Mouse (Mus musculus) heart, adult 18-20 months (tissue): ENCODE measurements at regions not wholly inside any gene's neighbourhood (a gene's known extent, or its start where the extent isn't known, plus 50 kb on each side); places are given as distances from the start of the nearest gene placed in this dataset.
"Not testable (repeated sequence)": the region's sequence is repeated elsewhere in the genome, so short reads cannot be mapped to it uniquely, and the experiment has no call there.

Source experiments
- DNase-seq, 2 experiments: peaks; one replicate each; pipeline ENCODE4 v3.0.0; 2021 to 2022; ENCODE audit warnings: mixed read lengths in 1 of 2

DNA sequence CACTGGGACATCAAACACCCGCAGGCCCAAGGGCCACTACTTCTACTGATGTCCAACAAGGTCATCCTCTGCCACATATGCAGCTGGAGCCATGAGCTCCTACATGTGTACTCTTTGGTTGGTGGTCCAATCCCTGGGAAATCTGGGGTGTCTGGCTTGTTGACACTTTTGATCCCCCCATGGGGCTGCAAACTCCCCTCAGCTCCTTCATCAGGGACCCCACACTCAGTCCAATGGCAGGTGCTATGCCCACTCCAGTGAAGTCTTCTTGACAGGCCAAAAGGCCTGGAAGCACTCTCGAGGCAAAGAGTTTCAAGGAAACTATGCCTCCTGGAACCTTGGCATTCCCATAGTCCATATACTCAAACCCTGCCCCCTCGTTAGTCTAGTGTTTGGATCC, 570.8 kb upstream of the Smc2 start:
- DNase-seq: no peak

DNA sequence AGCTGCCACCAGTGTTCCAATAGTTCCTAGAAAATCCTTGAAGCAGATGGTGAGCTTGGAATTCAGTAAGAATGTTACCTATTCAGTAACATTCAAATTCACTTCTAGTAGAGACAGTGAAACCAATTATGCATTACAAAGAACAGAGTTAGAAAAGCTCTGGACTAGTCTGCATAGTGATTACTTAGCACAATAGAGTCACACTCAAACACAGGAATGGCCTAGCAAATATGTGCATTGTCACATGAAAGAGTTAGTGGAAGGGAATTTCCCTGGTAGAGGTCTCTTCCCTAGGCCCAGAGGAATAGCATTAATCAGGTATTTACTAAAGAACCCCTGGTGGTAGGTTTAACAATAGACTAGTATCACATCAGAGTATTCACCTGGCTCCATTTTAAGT, 570.3 kb upstream of the Smc2 start:
- not testable (repeated sequence) for DNase-seq

DNA sequence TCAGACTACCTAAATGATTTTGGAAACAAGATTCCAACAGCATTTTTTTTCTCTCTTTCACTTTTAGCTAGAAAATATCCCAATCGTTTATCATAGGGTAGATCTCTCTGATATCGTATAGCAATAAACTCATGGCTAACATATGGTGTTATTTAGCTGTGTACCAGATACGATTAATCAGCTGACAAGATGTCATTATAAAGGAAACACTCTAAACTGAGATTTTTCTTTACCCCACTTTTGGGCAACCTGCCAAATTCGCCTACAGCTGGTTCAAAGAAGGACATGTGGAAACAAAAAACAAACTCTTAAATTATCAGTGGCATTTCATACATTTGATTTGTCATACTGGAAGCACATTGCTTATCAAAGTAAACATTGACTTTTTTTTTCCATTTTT, 553.6 kb upstream of the Smc2 start:
- no peak for DNase-seq

DNA sequence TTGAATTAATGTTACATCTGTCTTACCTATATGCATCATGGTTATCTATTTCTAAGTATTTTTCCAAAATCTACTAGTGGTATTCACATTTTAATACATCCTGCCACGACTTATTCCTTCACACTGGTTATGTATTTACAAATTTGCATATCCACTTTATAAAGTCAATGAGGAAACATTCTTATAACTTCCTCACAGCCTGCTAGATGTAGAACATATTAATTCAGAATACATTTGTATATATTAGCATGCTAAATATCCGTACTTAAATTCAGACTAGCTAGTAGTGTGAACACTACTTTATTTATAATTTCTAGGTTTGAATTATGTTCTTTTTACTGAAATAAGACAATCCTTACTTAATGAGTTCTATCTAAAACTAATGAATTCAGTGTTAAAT, 549.8 kb upstream of the Smc2 start:
- DNase-seq: no peak

DNA sequence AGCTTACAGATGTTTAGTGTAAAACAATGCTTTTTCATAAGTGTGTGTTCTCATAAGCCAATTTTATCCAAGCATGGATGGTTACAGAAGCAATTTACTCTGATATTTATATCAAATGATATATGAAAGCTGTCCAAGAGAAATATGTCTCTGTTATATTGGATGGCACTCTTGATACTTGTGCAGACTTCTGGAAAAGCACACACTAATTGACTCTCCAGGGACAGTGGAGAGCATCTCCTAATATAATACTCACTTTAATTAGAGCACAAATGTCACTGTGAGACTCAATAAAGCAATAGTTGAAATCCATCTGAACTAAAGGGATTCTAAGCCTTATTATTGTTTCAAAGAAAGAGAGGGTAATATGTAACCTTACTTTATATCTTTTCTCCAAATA, 510.8 kb upstream of the Smc2 start:
- no peak for DNase-seq

DNA sequence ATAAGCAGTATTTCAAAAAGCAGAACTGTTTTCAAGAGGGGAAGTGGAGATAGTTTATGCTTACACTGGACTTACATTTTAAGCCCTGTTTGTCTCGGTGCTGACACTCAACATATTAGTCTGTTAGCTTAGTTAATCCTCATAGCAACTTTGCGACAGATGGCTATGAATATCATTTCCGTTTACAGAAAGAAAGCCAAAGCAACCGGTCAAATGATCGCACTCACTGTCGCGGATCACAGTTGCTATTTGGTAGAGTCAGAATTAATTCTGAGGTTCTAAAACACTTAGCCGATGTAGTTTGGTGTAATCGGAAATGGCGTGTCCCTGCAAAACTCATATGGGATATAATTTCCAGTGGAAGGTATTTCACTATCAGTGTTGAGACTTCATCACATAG, 469.3 kb upstream of the Smc2 start:
- no peak for DNase-seq

DNA sequence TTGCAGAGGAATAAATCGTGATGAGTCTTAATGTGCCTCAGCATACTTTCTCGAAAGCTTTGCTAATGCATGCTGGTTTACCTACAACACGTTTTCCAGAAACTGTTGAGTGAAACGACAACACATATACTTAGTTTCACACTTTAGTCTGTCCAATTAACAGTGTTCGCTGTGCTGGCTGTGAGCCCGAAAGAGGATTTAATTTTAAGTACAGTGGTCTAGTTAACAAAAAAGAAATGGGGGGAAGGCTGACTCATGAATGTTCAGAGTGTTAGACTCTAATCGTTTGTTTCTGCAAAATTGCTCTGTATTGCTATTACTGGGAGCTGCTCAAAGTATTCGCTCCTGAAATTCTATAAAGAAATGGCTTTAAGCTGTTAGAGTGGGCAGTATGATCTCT, 460.1 kb upstream of the Smc2 start:
- DNase-seq: no peak

DNA sequence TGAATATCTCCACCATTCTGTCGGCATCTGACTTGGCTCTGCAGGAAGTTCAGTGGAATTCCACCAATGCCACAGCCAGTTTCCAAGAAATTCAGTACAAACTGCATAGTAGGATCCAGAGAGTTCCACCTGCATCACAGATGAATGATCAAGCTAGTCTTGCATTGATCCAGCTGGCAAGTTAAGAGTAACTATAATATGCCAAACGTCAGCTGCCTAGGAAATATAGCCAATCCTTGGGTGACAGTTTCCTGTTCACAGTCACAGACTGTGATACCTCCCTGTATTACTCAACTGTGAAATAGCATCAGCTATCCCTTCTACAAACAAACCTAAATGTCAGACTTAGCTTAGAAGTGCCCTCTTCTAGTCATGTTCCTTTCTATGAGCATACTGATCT, 446.6 kb upstream of the Smc2 start:
- no peak for DNase-seq

DNA sequence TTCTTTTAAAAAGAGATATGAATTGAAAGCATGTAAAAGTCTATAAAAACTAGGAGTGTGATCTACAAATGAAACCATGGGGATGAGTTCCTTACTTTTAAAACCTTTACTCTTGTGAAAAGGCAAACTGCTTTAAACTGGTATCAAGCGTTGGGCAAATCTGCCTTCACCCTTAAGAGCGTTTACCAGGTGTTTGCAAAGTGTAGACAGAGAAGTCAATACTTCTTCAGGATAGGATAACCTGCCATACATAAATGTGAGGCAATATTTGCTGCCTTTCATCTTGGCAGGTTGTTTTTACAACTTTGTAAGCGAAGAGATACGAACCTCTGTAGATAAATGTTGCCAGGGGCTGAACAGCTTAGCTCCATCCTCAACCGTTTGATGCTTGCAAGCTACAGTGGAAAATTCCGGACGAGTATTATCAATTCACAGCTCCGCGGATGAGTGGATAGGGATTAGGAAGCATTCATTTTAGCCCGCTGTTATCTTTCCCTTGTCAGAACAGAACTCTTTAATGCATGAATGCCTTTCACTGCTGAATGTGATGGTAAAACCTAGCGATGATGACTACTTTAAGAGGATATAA, 402.2 kb upstream of the Smc2 start:
- DNase-seq: no peak

DNA sequence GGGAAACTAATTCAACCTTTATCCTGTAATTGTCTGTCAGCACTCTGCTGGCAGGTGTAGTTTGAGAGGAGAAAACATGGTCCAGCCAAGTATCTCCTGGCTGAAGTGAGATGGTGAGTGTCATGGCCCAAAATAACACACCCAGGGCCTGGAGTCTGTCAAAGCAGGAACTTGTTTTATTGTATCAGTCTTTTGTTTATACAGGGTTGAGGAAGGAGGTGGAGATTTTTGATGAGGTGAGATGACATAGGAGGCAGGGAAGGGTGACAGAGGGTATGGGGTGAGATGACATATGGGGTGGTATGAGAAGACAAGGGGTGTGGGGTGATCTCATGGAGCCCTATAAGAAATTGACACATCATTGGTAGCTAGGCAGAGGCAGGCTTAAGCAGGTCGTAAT, 395.6 kb upstream of the Smc2 start:
- peak; percentile 41 to 56 for DNase-seq

DNA sequence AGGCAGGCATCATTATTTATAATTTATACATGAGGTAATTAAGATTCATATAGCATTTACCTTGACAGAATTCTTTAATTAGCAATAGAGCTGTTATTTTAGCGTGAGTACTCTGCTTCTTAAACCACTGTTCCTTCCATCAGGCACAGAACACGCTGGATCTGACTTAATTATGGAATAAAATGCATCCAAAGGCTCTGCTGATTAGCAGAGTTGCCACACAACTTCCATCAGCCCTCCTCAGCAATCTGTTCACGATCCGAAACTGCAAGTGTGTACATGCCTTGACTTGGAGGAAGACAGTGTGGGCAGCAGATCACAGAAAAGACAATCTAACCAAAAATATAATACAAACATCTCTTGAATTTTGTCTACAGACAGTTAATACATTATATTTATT, 388.1 kb upstream of the Smc2 start:
- no peak for DNase-seq

DNA sequence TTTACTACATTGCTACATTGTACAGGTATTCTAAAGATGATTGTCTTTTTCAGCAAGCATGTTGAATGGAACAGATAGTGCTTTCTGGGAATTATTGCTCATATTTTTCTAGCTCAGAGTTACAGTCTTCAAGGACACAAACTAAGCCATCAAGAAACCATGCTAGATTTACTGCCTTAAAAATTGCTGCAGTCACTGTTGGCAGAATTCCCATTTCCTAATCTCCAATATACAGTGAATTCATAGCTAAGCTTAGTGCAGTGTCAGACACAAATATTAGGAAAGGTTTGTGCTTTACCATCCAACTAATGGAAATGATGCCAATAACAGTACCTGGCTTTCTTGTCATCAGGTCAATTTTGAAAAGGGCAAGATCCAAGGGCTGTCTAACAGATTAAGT, 383.0 kb upstream of the Smc2 start:
- no peak for DNase-seq

DNA sequence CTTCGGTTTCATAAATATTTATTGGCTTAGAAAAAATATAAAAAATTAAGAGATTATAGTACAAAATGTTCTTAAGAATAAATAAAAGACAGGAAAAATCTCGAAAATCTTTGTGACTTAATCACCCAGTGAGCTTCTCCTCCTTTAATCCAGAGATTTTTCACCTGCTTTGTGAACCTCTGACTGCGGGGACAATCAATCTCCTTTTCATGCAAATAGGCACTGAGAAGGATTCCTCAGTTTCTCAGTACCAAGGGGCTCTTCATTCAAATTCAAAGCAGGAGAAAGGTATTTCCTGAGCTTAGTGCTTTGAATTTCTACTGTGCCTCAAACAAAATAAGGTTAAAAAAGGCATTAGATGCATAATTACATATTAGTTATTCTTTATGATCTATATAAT, 379.0 kb upstream of the Smc2 start:
- no peak for DNase-seq

DNA sequence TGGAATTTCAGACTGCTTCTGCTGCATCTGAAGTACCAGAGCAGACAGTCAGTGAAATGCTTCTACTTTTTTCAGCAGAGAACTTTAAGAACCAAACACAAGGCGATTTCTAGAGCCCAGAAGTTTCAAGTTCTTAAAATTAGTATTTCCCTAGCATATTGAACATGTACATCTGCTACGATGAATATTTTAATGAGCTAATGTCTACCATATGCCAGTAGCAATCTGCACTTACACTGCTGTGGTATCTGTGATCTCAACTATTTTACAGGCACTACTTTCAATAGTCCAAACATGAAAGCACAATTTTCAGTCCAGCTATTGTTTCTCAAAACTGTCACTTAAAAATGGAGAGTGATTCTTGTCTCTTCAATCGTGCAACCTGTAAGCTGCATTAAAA, 339.9 kb upstream of the Smc2 start:
- DNase-seq: no peak

DNA sequence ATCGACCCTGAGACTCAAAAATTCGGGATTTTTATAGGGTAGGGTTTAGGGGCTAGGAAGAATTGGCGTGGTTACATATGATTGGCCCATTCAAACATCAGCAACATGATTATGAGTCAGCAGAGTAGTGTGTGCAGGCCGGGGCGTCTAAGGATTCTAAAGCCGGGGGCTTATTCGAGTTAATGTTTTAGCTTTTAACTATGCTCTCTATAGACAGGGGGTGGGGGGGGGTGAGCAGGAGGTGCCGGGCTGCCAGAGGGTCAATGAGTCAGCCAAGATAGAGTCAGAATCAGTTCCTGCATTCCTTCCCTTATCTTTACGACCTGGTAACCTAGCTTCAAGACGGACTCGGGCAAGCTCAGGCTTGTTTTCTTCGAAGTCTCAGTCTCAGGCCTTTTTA, 333.2 kb upstream of the Smc2 start:
- no peak for DNase-seq

DNA sequence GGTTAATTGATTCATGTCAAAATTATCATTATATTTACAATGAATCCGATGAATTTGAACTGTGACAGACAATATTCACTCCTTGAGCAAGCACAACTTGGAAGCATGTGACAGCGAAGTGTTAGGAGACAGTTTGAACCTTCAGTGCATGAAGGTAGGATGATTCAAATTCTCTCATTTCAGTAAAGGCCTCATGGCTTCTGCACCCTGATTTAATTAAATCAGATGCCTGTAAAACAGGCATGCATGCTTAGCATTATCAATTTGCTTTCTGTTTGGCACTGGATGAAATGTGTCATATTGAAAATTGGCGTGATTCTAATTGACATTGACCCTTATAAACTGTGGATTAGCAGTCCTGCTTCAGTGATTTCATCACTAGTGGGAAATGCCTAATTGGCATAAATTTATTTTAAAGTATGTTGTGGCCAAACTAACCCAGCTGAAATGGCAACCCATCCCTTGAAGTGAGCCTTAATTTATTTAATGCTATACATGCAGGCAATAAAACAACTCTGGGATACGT, 321.2 kb upstream of the Smc2 start:
- no peak for DNase-seq

DNA sequence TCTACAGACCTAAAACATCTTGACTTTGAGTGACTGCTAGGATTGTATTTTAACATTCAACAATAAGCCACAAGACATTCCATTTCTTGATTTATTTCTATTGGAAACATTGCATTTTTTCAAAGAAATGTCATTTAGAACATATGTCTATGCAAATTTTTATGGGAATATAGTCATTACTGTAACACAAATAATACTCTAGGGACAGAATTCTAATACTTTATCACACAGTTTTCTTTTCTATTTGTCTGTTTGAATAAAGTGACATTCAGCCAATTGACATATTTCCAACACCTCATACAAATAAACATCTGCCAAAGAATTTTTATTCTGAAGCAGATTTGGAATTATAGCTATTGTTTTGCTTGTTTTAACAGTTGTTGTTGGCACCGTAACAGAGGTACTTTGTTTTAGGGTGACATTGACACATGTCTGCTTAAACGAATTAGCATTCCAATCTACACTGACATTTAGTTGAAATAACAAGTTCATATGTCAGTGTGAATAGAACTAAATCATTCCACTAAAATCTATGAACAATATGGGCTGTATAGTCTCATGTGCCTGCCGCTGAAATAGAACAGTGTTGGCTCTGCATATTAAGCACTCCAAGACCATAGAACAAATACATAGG, 320.5 kb upstream of the Smc2 start:
- DNase-seq: no peak

DNA sequence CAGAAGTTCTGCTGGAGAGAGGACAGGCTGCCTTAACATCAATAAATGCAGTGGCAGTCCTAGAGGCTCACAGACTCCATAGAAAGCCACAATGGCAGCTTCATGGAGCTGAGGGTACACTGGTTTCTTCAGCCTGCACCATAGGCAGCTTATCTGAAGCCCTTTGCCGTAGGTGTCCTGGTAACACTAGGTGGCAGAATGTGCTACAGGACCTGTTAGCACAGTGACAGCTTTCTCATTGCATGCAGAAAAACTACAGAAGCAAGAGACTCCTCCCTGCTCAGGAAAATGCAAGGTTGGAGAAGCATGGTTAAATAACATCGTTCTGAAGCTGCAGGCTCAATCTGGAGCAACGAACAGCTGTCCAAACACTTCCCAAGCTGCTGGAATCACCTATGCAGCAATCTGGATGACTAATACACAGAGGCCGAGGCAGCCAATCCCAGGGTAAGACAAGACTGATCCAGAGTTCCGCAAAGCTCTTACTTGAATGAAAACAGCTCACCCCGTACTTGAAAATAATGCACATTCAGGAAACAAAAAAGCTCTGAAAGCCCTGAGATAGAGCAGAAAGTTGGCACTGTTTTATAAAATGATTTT, 286.4 kb upstream of the Smc2 start:
- DNase-seq: peak in 1 of 2 experiments; percentile 1

DNA sequence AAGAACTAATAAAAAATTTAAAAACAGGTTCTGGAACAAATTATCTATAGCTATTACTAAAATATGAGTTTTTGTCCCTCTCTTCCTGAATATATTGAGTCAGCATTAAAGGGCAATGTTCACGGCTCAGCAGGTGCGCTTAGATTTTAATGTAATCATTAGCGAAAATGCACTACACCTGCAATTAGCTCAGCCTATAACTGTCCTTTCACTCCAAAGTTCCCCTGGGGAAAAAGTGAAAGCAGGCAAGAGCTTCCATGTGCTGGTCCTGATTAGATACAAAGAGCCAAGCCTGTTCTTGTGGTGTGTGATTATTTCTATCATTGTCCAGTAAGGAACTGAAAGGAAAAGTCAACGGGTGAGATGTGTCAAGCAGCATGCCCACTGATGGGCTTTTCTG, 262.8 kb upstream of the Smc2 start:
- DNase-seq: no peak

DNA sequence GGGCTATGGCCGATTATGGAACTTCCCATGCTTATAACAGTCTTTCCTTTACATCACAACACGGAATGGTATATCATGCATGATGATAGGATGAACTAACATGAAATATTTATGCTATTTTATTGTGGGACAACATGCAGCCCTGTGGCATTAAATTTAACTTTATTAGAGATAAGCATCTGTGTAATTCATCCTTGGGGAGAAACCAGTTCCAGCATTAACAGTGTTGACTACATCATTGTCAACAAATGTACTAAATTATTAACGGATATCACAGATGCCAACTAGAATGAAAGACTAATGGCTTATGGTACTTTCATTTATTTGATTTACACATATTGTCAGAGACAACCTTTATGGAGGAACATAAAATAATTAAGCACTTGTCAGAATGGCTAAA, 241.3 kb upstream of the Smc2 start:
- no peak for DNase-seq

DNA sequence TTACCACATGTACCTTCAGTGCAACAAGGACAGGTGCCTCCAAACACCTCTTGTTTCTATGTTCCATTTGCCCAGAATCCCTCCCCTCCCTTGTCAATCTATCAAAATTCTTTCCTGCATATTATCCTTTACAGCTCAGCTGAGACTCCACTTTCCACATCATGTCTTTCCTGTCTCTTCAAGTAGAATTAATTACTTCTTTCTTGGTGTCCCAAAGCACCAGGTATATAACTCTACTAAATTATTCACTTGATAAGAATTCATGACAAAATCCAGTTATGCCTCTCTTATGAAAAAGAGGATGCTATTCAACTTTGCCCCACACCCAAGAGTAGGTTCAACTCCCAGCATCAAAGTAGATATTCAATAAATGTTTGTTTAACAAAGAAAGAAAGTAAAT, 228.4 kb upstream of the Smc2 start:
- DNase-seq: no peak

DNA sequence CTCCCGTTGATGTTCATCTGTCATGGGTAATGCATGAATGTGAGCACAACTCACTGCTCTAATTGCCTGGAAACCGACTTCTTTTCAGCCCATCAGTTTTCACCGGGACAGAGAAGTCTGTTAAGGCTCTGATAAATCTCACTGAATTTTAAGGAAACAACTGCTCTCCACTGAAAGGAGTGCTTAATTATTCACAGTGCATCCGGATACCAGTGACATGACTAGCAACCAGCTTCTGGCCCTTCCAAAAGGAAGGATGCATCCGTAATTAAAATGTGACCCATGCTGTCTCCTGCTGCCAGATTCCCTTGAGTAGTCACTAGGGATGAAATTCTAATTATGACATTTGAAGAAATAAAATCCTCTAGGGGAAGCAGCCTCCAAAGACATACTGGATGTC, 228.0 kb upstream of the Smc2 start:
- DNase-seq: no peak

DNA sequence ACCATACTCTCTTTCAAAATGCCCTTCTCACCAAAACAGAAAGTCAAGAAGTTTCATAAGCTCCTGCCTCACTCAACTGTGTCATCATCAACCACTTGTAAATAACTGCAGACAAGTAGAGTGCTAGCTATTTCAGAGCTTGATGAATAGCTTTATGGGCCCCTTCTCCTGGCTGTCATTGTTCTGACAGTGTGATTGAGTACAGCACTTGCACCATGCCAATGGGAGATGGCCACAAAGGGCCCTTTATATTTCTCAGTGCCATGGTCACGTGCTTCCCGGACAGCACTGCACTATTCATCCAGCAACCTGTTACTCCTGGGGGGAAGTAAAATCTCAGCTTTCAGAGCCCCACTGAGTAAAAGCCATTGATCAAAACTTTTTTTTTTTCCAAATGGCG, 225.7 kb upstream of the Smc2 start:
- no peak for DNase-seq
